Mouse (Mus musculus): Measurements from ENCODE around the gene Gm7271.

Gm7271 gene

GRCm38 (mm10) chr5:76483811-76484210, at the start of gene Gm7271:
TSS of gene Gm7271 (plus strand) at chr5:76484040.
- DNase-seq (ENCODE audit: low spot score in 2 of 2): no peak

GRCm38 (mm10) chr5:76437100-76437499, 46.7 kb upstream of the Gm7271 start:
- DNase-seq (ENCODE audit: low spot score in 2 of 2): no peak

- no peak for DNase-seq (ENCODE audit: low spot score in 2 of 2)
These were observed 46.1 kb upstream of the Gm7271 start for GRCm38 (mm10) chr5:76437696-76438095.

- no peak for DNase-seq (ENCODE audit: low spot score in 2 of 2)
These were observed 42.4 kb upstream of the Gm7271 start for GRCm38 (mm10) chr5:76441431-76441830.

- no peak for DNase-seq (ENCODE audit: low spot score in 2 of 2)
These were observed 8.9 kb upstream of the Gm7271 start for GRCm38 (mm10) chr5:76474931-76475330.

GRCm38 (mm10) chr5:76476873-76477272, 7.0 kb upstream of the Gm7271 start:
- DNase-seq (ENCODE audit: low spot score in 2 of 2): no peak

GRCm38 (mm10) chr5:76477764-76478163, 6.1 kb upstream of the Gm7271 start:
- DNase-seq (ENCODE audit: low spot score in 2 of 2): no peak

GRCm38 (mm10) chr5:76495126-76495525, 11.3 kb downstream of the Gm7271 start:
- DNase-seq (ENCODE audit: low spot score in 2 of 2): no peak

GRCm38 (mm10) chr5:76522446-76522845, 38.6 kb downstream of the Gm7271 start:
- DNase-seq (ENCODE audit: low spot score in 2 of 2): no peak

- DNase-seq (ENCODE audit: low spot score in 2 of 2): no peak
These were observed 40.8 kb downstream of the Gm7271 start for GRCm38 (mm10) chr5:76524623-76525022.

GRCm38 (mm10) chr5:76525066-76525465, 41.2 kb downstream of the Gm7271 start:
- DNase-seq (ENCODE audit: low spot score in 2 of 2): no peak

GRCm38 (mm10) chr5:76525829-76526228, 42.0 kb downstream of the Gm7271 start:
- DNase-seq (ENCODE audit: low spot score in 2 of 2): no peak

GRCm38 (mm10) chr5:76529040-76529703, 45.3 kb downstream of the Gm7271 start, which contains the start of gene Exoc1:
TSS of gene Exoc1 (plus strand) at chr5:76529311.
- peak; percentile 88 to 91 for DNase-seq (ENCODE audit: low spot score in 2 of 2)

- DNase-seq (ENCODE audit: low spot score in 2 of 2): no peak
These were observed 45.8 kb downstream of the Gm7271 start for GRCm38 (mm10) chr5:76529704-76530066.

GRCm38 (mm10) chr5:76533186-76533585, 49.3 kb downstream of the Gm7271 start:
- DNase-seq (ENCODE audit: low spot score in 2 of 2): no peak

- DNase-seq (ENCODE audit: low spot score in 2 of 2): no peak
These were observed 52.4 kb downstream of the Gm7271 start for GRCm38 (mm10) chr5:76536231-76536630.

GRCm38 (mm10) chr5:76537578-76537977, 53.7 kb downstream of the Gm7271 start:
- no peak for DNase-seq (ENCODE audit: low spot score in 2 of 2)

GRCm38 (mm10) chr5:76540181-76540580, 56.3 kb downstream of the Gm7271 start:
- no peak for DNase-seq (ENCODE audit: low spot score in 2 of 2)

GRCm38 (mm10) chr5:76540842-76541241, 57.0 kb downstream of the Gm7271 start:
- no peak for DNase-seq (ENCODE audit: low spot score in 2 of 2)

- DNase-seq (ENCODE audit: low spot score in 2 of 2): no peak
These were observed 59.4 kb downstream of the Gm7271 start for GRCm38 (mm10) chr5:76543200-76543599.

- no peak for DNase-seq (ENCODE audit: low spot score in 2 of 2)
These were observed 66.6 kb downstream of the Gm7271 start for GRCm38 (mm10) chr5:76550426-76550825.

- DNase-seq (ENCODE audit: low spot score in 2 of 2): peak; percentile 56 to 83
These were observed 81.5 kb downstream of the Gm7271 start for GRCm38 (mm10) chr5:76565321-76565720.
